Comparison of ENCODE assay signal across 20 mouse cellular contexts in the genomic region with DNA sequence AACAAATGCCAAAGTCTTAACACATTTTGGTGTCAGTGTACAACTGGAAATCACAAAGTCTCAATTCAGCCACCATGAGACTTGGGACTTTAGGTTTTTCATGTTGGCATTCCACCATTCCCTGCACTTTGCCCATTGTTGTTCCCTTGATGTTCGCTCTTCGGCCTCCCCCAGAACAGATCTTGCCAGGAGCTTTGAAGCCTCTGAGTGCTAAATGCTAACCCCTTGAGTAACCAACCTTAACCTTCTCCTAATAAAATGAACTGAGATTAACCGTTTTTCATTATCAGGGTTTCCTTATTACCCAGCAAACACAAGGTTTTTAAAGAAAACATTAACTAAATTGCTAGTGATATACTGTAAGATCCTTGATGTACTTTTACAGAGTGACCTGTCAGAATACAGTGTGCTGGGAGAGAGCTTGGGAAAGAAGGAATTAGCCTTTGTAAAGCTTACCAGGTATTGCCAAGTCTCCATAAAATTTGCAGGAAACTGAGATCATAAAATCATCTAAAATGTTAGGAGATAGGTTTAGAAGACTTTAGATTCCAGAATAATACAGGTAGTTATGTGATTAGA.
A peak's percentile ranks its signal among the peaks of the same experiment; 100 is the strongest.
DNase-seq lines count a peak whose midpoint lies in the region; ATAC-seq and TF ChIP-seq lines count a peak whose summit lies in the region.
"Had no signal": no experiment of that assay in that cellular context is flagged by ENCODE, and none has a peak within 500 bp of the region (broad histone marks: within the 10 kb centered on the region; RNA-seq: fewer than 3 reads in every experiment).

No protein-coding gene starts in this region.

- H3K9ac ChIP-seq in kidney, postnatal 0 days (ENCODE audit: low read depth, low read length), result no peak overlapping the region
- H3K9ac ChIP-seq: embryonic facial prominence, embryonic 13.5 days; forebrain, embryonic 12.5 days; hindbrain, embryonic 14.5 days had no signal

- DNase-seq in kidney, adult 2 months, result peak; percentile 50
- DNase-seq in kidney, postnatal 10 days, result no peak
- DNase-seq in kidney, adult 9 months, result peak; percentile 45
- peak; percentile 20 for DNase-seq in kidney, postnatal 0 days (ENCODE audit: low spot score)
- no peak for DNase-seq in urinary bladder, postnatal 4 days (ENCODE audit: low spot score in 2 of 2)
- DNase-seq in heart, postnatal 36 days, result no peak
- no peak for DNase-seq in thymus, adult 18-20 months
- DNase-seq: adrenal gland, postnatal 10 days; cerebellum, adult 11-12 months; cerebellum, adult 9-10 months; cerebellum, postnatal 25 days; gastrocnemius, postnatal 36 days; heart, adult 11 months; heart, postnatal 10 days had no signal

- H3K4me1 ChIP-seq in kidney, adult 2 months (ENCODE audit: control insufficient read depth, insufficient read depth, low read length), result no peaks in the 10 kb centered on the region; the same call in 1 of the 2 replicates
- H3K4me1 ChIP-seq in kidney, postnatal 0 days (replicated peaks; ENCODE audit: insufficient read depth, low read length), result no peaks in the 10 kb centered on the region
- H3K4me1 ChIP-seq in small intestine, adult 2 months (ENCODE audit: control insufficient read depth, insufficient read depth, insufficient read length, low read length), result no peaks in the 10 kb centered on the region; the same call in 1 of the 2 replicates
- H3K4me1 ChIP-seq: embryonic facial prominence, embryonic 13.5 days; forebrain, embryonic 12.5 days; heart, embryonic 10.5 days had no signal

- whole genome bisulfite sequencing in kidney, adult 2 months, result 34% methylated on average over 3 of the region's 3 CpGs
- 33% methylated on average over 3 of the region's 3 CpGs for WGBS in kidney, postnatal 0 days
- WGBS in small intestine, adult 2 months, result 24% methylated on average over 3 of the region's 3 CpGs

- H3K4me3 ChIP-seq in kidney, adult 2 months (ENCODE audit: insufficient read depth, low read depth, low read length), result no peak overlapping the region
- H3K4me3 ChIP-seq in kidney, postnatal 0 days (replicated peaks; ENCODE audit: low read depth, low read length), result no peak overlapping the region
- no peak overlapping the region for H3K4me3 ChIP-seq in small intestine, adult 2 months (ENCODE audit: low read depth, low read length)
- H3K4me3 ChIP-seq: embryonic facial prominence, embryonic 13.5 days; forebrain, embryonic 12.5 days; heart, embryonic 10.5 days had no signal

- no peaks in the 10 kb centered on the region for H3K27me3 ChIP-seq in kidney, adult 2 months (replicated peaks; ENCODE audit: control insufficient read depth, insufficient read depth, low read length)
- no peaks in the 10 kb centered on the region for H3K27me3 ChIP-seq in kidney, postnatal 0 days (ENCODE audit: insufficient read depth, low read length)
- H3K27me3 ChIP-seq in small intestine, adult 2 months (ENCODE audit: control insufficient read depth, insufficient read depth, low read length), result no peaks in the 10 kb centered on the region
- H3K27me3 ChIP-seq: embryonic facial prominence, embryonic 13.5 days; forebrain, embryonic 12.5 days had no signal

- TF ChIP-seq POLR2A in kidney, adult 2 months (IDR thresholded peaks at IDR 0.05; ENCODE audit: low read depth, low read length), result no peak
- TF ChIP-seq POLR2A in small intestine, adult 2 months (IDR thresholded peaks at IDR 0.05; ENCODE audit: low read depth, low read length), result no peak

- no peak for TF ChIP-seq CTCF in kidney, adult 2 months (conservative IDR thresholded peaks at IDR 0.05; ENCODE audit: insufficient read depth, insufficient read length, low read depth, low read length)
- no peak for TF ChIP-seq CTCF in kidney, postnatal 0 days (IDR thresholded peaks at IDR 0.05; ENCODE audit: low read depth)
- no peak for TF ChIP-seq CTCF in small intestine, adult 2 months (IDR thresholded peaks at IDR 0.05; ENCODE audit: extremely low read depth, insufficient read length, insufficient replicate concordance, low read depth, low read length)

- no peak overlapping the region for H3K4me2 ChIP-seq in kidney, postnatal 0 days (ENCODE audit: low read length)
- H3K4me2 ChIP-seq: embryonic facial prominence, embryonic 13.5 days; forebrain, embryonic 12.5 days; hindbrain, embryonic 14.5 days had no signal

- no peaks in the 10 kb centered on the region for H3K36me3 ChIP-seq in kidney, adult 2 months (ENCODE audit: control insufficient read depth, insufficient read depth, low read length)
- no peaks in the 10 kb centered on the region for H3K36me3 ChIP-seq in kidney, postnatal 0 days (ENCODE audit: insufficient read depth, low read length)
- H3K36me3 ChIP-seq in small intestine, adult 2 months (ENCODE audit: control insufficient read depth, insufficient read depth, low read length), result peaks cover 18% of the 10 kb centered on the region
- H3K36me3 ChIP-seq: embryonic facial prominence, embryonic 13.5 days; forebrain, embryonic 12.5 days; heart, embryonic 10.5 days had no signal

- intact Hi-C loops in heart, postnatal 36 days (cut with DNase I), result no loop called here

- no peak overlapping the region for H3K27ac ChIP-seq in kidney, adult 2 months (ENCODE audit: insufficient read depth, low read depth, low read length)
- H3K27ac ChIP-seq in kidney, postnatal 0 days, result 0 out of 2 replicates have a peak overlapping the region, but pooled peaks have one; percentile 31
- peak overlapping the region; percentile 71 for H3K27ac ChIP-seq in small intestine, adult 2 months (ENCODE audit: insufficient read depth, low read depth, low read length)
- H3K27ac ChIP-seq: embryonic facial prominence, embryonic 13.5 days; forebrain, embryonic 12.5 days; heart, embryonic 10.5 days; hindbrain, embryonic 14.5 days had no signal

- peak; percentile 69 for ATAC-seq in kidney, postnatal 0 days (replicated peaks; ENCODE audit: low FRiP score, low read depth)
- ATAC-seq: forebrain, embryonic 16.5 days had no signal

- no peaks in the 10 kb centered on the region for H3K9me3 ChIP-seq in kidney, postnatal 0 days (replicated peaks; ENCODE audit: low read length)
- H3K9me3 ChIP-seq: embryonic facial prominence, embryonic 13.5 days; forebrain, embryonic 12.5 days; heart, embryonic 10.5 days had no signal

Comparison
In these comparisons a context has a peak if more than half of its experiments do, and no peak if none do; other contexts are left out.
1. DNase-seq: peak in kidney, adult 2 months (single experiment), kidney, adult 9 months (single experiment) and kidney, postnatal 0 days (single experiment); none in kidney, postnatal 10 days (single experiment), urinary bladder, postnatal 4 days (0 of 2), heart, postnatal 36 days (0 of 2) and thymus, adult 18-20 months (0 of 2).